Mouse (Mus musculus) T-helper 2 cell (primary cell): ENCODE results near the gene Alk.

Experiments used
- in situ Hi-C: fragments of 300-600 bp; cut with MboI, MseI; formaldehyde crosslinking; loops from one replicate; pipeline ENCODE4 v1.15.1; 2025; ENCODE audit warnings: high pct_unique_total_duplicates

Alk gene

GRCm38 (mm10) chr17:72401861-72402260 is 202.6 kb downstream of the Alk start:
- in situ Hi-C loops: no loop called here

GRCm38 (mm10) chr17:72401349-72401748 is 203.1 kb downstream of the Alk start:
- in situ Hi-C loops: no loop called here

DNA sequence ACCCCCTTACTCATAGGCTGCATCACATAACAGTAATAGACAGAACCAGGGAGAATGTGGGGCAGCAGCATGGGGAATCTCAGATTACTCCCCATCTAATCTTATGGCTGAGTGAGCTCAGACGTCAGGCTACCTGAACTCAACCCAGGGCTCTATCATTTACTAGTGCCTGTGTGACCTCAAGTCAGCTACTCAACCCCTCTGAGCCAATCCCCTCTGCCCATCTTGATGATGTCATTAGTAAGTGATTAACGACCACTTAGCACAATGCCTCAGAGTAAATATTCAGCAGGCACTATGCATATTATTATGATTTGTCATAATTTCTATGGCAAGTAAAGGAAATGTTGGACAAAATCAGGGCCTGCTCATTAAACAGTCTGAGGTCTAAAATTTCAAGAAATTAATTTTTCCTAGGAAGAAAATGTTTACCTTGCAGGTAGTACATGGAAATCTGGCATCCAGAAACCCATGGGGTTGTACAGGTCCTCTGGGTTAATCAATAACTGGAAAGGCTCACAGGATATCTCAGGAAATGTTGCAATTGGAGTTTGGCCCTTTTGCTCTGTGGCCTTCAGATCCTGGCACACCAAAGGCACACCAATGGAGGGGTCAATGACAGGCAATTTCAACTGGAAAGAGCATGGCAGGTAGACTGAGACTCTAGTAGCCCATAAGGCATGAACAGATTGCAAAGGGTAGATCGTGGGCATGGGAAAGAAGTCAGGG is 204.9 kb downstream of the Alk start:
- in situ Hi-C loops: no loop called here

- in situ Hi-C loops: no loop called here
Observed at GRCm38 (mm10) chr17:72395956-72396355, 208.5 kb downstream of the Alk start.

- in situ Hi-C loops: no loop called here
Observed at GRCm38 (mm10) chr17:72368991-72369390, 235.4 kb downstream of the Alk start.

- in situ Hi-C loops: no loop called here
Observed at GRCm38 (mm10) chr17:72362811-72363496, 241.5 kb downstream of the Alk start.

- in situ Hi-C loops: no loop called here
Observed at GRCm38 (mm10) chr17:72361961-72362360, 242.5 kb downstream of the Alk start.

DNA sequence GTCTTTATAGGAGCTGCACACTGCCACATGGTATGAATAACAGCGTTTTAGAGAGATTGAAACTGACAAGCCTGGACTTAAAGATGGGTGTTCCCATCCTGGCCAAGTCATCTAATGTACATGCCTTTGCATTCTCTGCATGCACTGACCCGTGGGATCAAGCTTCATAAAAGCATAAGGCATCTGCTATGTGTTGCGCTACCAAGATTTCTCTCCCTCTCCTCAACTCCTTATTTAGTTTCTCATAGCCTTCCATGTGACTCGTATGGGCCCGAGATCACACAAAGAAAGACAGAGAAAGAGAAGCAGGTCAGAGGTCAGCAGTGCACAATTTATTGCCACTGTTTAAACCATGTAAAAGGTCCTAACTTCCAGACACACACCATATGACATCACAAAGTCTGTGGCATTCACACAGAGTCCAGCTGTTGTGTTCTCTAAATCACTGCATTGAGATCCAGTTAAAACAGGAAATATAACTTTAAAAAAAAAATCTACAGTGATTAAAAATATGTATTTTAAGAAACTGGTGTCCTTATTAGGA is 247.6 kb downstream of the Alk start:
- in situ Hi-C loops: loop anchor here (10.0 kb wide), 1 partner anchor 518 kb away; no protein-coding TSS in a partner anchor

DNA sequence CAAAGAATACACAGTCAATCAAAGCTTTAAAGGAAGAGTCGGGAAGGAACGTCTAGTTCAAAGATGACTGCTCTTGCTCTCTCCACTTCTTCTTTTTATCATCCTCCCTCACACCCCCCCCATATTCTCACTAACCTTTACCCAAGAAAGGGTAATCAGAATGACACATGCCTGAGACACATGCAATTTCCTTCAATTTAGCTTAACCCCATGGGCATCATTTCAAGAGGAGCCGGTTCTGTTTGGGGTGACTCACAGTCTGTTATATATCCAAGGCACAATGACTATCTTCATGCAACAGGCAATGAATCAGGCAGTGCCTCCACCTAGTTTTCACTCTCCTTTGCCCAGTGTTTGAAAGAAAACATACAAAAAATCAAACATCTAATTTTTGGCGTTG is 265.0 kb downstream of the Alk start:
- in situ Hi-C loops: loop anchor here (10.0 kb wide), 1 partner anchor 345 kb away; no protein-coding TSS in a partner anchor

DNA sequence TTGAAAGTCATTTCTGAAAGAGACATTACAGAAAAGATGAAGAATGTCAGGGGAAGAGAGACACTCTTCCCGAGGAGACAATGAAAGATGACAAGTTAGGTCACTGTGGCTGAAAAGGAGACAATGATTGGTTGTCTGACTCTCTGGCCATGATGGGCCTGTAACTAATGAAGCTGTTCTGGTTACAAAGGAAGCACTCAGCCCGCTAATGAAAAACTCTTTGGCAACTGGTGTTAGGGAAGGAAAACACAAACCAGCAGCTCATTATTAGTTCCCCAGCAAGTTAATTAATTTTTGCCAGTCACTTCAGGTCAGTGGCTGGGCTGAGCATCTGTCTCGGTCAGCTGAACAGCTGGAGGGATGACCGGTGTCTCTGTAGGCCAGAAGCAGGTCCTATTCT is 271.5 kb downstream of the Alk start:
- in situ Hi-C loops: loop anchor here (10.0 kb wide), 1 partner anchor 352 kb away; no protein-coding TSS in a partner anchor

- in situ Hi-C loops: no loop called here
Observed at GRCm38 (mm10) chr17:72325941-72326340, 278.5 kb downstream of the Alk start.

- in situ Hi-C loops: no loop called here
Observed at GRCm38 (mm10) chr17:72319576-72319975, 284.9 kb downstream of the Alk start.

GRCm38 (mm10) chr17:72299651-72300050 is 304.8 kb downstream of the Alk start:
- in situ Hi-C loops: no loop called here

- in situ Hi-C loops: no loop called here
Observed at GRCm38 (mm10) chr17:72296349-72296748, 308.1 kb downstream of the Alk start.

DNA sequence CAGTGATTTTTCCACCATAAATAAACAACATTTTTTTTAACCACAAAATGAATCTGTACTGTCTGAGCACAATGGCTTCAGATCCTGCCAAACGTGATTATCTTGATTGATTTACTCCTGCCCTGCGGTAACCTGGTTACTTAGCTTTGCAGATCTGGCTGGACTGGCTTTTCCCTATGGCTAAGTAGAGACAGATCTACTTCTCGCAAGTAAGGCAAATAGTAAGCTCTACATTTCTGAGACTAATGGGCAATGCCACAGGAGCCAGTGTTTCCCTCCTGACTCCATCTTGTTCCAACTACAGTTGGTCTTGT is 311.2 kb downstream of the Alk start:
- in situ Hi-C loops: no loop called here

DNA sequence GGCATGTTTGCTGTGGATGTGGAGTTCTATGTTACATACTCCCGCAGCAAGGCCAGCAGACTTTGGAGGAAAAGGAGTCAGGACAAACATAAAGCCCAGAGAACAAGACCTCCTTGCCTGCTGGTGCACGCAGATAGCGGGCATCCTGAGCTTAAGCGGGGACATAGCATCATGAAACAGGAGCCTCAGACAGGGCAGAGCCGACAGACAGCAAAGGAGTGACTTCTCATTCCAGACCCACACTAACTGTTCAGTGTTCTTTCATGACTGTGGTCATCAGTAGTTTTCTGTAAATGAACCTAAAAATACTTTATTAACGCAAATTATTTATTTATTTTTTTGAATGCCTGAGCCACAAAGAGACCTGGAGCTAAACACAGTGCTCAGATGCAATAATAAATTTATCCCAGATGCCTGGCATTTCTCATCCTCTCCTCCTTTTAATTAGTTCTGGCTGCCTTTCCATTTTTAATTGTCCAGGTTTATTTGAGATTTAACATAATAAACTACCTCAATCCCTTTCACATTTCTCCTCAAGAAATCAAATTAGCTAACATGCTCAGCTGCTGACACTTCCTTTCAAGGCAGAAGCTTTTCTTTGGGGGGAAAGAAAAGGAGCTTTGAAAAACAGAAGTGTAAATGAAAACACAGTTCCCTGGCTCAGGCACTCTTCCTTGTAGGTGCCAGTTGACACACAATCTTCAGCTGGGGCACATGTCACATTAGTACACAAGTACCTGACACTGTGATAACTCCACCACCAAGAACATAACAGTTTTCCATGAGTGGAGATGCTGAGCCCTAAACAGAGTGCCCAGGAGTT is 311.8 kb downstream of the Alk start:
- in situ Hi-C loops: no loop called here

DNA sequence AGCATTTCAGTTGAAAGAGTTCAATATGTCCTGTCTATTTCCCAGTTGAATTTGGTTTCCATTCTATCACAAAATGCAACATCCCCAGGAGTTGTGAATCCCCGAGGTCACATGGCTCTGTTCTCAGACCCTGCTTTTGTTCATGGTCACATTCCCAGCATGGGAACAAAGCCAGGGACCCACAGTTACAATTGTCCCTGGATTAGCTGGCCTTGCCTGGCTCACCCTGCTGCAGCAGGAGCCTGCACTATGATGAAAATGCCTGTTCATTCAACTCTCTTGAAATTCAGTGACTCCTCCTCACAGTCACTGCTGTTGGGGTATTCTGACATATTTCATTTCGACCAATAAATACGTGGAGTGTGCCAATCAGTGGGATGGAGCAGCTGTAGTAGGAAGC is 318.5 kb downstream of the Alk start:
- in situ Hi-C loops: no loop called here

DNA sequence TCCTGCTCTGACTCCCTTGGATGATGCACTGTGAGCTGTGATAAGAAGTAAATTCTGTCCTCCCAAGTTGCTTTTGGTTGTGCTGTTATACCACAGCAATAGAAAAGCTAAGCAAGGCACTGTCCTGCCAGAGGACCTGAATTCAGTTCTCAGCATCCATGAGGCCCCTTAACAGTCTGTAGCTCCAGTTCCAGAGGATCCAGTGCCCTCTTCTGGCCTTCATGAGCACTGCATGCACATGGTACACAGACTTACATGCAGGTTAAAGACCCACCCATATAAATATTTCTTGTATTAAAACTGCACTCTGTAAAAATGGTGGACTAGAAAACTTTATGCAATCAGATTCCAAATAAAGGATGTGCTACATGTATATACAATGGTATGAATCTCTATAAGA is 326.1 kb downstream of the Alk start:
- in situ Hi-C loops: no loop called here

- in situ Hi-C loops: no loop called here
Observed at GRCm38 (mm10) chr17:72276778-72277177, 327.6 kb downstream of the Alk start.

GRCm38 (mm10) chr17:72275391-72275904 is 329.0 kb downstream of the Alk start:
- in situ Hi-C loops: no loop called here

GRCm38 (mm10) chr17:72274205-72274604 is 330.2 kb downstream of the Alk start:
- in situ Hi-C loops: no loop called here

DNA sequence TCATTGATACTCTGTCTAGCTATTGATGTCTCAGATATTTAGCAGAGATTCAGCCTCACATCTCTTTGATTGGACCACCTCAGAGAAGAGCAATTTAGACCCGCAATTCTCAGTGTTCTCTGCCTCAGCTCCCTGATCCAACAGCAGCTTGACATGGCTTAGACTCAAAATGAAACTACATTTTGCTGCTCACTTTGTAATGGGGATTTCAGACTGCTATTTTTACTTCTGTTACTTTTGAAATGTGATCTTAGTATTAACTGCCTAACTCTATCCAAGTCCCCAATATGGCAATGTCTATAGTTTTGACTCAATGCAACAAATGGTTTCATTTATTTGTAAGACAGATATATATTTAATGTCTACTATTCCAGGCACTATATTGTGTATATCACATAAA is 332.8 kb downstream of the Alk start:
- in situ Hi-C loops: no loop called here
